Mouse (Mus musculus) embryonic facial prominence, embryonic 15.5 days (tissue): ENCODE measurements around the gene Slc35c2. TPM values are rescaled to one million over a fixed set of nuclear protein-coding genes. Genes with fewer than 3 reads are reported as not detected.

Experiments used
- ATAC-seq: fragments of 200-750 bp; cut with Nextera tagmentation; 2 replicates; pipeline ENCODE4 v1.8.0; 2017; ENCODE audit warnings: low read depth, moderate TSS enrichment; ENCODE audit not compliant: insufficient number of reproducible peaks, low FRiP score, low TSS enrichment
- H3K27ac ChIP-seq: fragments of 300-500 bp; sonication (generic); replicated peaks from 2 replicates; pipeline ENCODE4 v1.5.1; 2015; ENCODE audit warnings: mild to moderate bottlenecking, inconsistent platforms
- H3K27me3 ChIP-seq: fragments of 300-500 bp; sonication (generic); 2 replicates; pipeline ENCODE4 v1.6.1; 2015; ENCODE audit warnings: inconsistent platforms
- H3K36me3 ChIP-seq: fragments of 300-500 bp; sonication (generic); 2 replicates; pipeline ENCODE4 v1.6.1; 2015; ENCODE audit warnings: mild to moderate bottlenecking, inconsistent platforms
- H3K4me1 ChIP-seq: fragments of 300-500 bp; sonication (generic); 2 replicates; pipeline ENCODE4 v1.6.1; 2015; ENCODE audit warnings: inconsistent platforms
- H3K4me2 ChIP-seq: fragments of 300-500 bp; sonication (generic); replicated peaks from 2 replicates; pipeline ENCODE4 v1.6.1; 2015; ENCODE audit warnings: mild to moderate bottlenecking, inconsistent platforms
- H3K4me3 ChIP-seq: fragments of 300-500 bp; sonication (generic); replicated peaks from 2 replicates; pipeline ENCODE4 v1.5.1; 2015; ENCODE audit warnings: mild to moderate bottlenecking, inconsistent platforms
- H3K9ac ChIP-seq: fragments of 300-500 bp; sonication (generic); 2 replicates; pipeline ENCODE4 v1.6.1; 2015; ENCODE audit warnings: inconsistent platforms
- H3K9me3 ChIP-seq: fragments of 300-500 bp; sonication (generic); replicated peaks from 2 replicates; pipeline ENCODE4 v1.6.1; 2016; ENCODE audit warnings: inconsistent platforms
- WGBS: fragments of 180-500 bp; shearing (Covaris S2); methylation state at CpG from one replicate; pipeline ENCODE4 v1.1.7; 2015; 5-methylcytosine and 5-hydroxymethylcytosine counted together
- polyA plus RNA-seq: library from polyadenylated mRNA; unstranded; fragments of >200 nt; fragmentation: Nextera tagmentation; extraction: Ambion mirVana; gene quantifications from 2 replicates; pipeline ENCODE4 v1.2.1, GENCODE M21; 2015

Gene Slc35c2
- polyA plus RNA-seq, 1 experiment from 2014 or later = 59.5 TPM

- WGBS = 20% methylated on average over 8 of the region's 8 CpGs
- no peak for ATAC-seq
- H3K4me2 ChIP-seq = no peak overlapping the region
- H3K27ac ChIP-seq = no peak overlapping the region
- H3K27me3 ChIP-seq = peaks cover 7% of the 10 kb centered on the region; the same call in 1 of the 2 replicates
- H3K36me3 ChIP-seq = peaks cover under 1% of the 10 kb centered on the region; the same call in 1 of the 2 replicates
- H3K4me1 ChIP-seq = peaks cover 28% of the 10 kb centered on the region
- no peak overlapping the region for H3K9ac ChIP-seq
- no peaks in the 10 kb centered on the region for H3K9me3 ChIP-seq
- H3K4me3 ChIP-seq = no peak overlapping the region
These were observed 16.3 kb downstream of the Slc35c2 start for GRCm38 (mm10) chr2:165271326-165271725.

- Histone ChIP-seq H3K4me2 (no peak overlapping the region), H3K9me3 (no peaks in the 10 kb centered on the region), H3K4me3 (no peak overlapping the region), H3K27ac (no peak overlapping the region), H3K9ac (no peak overlapping the region), H3K36me3 (no peaks in the 10 kb centered on the region), H3K27me3 (peaks cover 7% of the 10 kb centered on the region; the same call in 1 of the 2 replicates), H3K4me1 (peaks cover 26% of the 10 kb centered on the region)
- 41% methylated on average over 7 of the region's 7 CpGs for WGBS
- no peak for ATAC-seq
These were observed 16.8 kb downstream of the Slc35c2 start for GRCm38 (mm10) chr2:165270858-165271257.

DNA sequence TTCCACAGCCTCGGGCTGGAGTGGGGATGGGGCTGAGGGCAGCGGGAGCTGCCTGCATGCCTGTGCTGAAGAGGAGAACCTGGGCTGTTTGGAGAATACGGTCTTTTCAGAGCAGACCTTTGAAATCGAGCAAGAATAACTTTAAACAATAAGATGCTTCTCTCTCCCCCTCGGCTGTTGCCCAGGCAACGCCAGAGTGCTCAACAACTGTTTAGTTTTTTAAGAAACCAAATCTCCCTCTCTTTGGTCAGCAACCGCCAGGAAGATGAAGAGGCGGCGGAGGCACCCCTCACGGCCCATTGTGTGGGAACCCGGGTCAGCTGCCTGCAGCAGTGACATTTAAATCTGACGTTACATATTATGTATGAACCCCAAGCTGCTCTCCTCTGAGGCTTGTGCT lies 20.9 kb downstream of the Slc35c2 start:
- Histone ChIP-seq H3K4me2 (no peak overlapping the region), H3K4me3 (no peak overlapping the region), H3K36me3 (no peaks in the 10 kb centered on the region), H3K9me3 (no peaks in the 10 kb centered on the region), H3K4me1 (peaks cover 11% of the 10 kb centered on the region; the same call in 1 of the 2 replicates), H3K9ac (no peak overlapping the region), H3K27ac (no peak overlapping the region), H3K27me3 (peaks cover 15% of the 10 kb centered on the region)
- 4% methylated on average over 12 of the region's 12 CpGs for WGBS
- no peak for ATAC-seq

- Histone ChIP-seq H3K4me3 (no peak overlapping the region), H3K27me3 (peaks cover 22% of the 10 kb centered on the region), H3K9me3 (no peaks in the 10 kb centered on the region), H3K9ac (no peak overlapping the region), H3K4me1 (peaks cover 11% of the 10 kb centered on the region; the same call in 1 of the 2 replicates), H3K4me2 (no peak overlapping the region), H3K27ac (no peak overlapping the region), H3K36me3 (no peaks in the 10 kb centered on the region)
- 61% methylated on average over 7 of the region's 7 CpGs for WGBS
- peak; percentile 6; the same call in 1 of the 2 replicates for ATAC-seq
These were observed 23.8 kb downstream of the Slc35c2 start for GRCm38 (mm10) chr2:165263861-165264260.

DNA sequence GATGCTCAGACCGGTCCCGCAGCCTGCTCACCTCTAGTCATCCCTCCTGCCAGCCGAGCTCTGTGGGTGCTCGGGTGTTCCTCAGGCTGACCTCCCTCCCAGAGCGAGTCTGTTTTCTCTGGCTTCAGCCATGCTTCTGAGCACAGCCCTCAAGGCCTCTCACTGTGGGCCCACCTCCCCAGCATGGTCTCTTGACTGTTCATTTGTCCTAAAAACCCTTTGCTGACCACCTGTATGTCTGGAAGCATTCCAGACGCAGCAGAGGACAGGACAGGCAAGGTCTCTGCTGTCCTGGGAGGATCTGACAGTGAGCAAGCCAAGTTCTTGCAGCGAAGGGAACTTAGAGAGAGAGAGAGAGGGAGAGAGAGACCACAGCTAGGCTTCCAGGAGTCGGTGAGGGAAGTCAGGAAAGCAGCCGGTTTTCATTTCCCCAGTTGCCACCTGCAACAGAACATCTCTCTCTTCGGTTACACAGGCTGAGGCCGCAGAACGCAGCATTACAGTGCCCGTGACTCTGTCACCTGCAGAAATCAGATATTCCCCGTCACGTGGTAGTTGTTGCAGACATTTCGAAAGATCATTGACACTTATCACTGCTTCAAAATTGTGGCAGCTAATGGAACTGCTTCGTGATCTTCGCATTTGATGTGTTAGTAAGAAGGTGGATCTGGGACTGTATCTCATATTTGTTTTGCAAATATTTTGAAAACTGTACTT lies 25.2 kb downstream of the Slc35c2 start:
- Histone ChIP-seq H3K4me1 (peaks cover 11% of the 10 kb centered on the region; the same call in 1 of the 2 replicates), H3K27me3 (peaks cover 20% of the 10 kb centered on the region), H3K9ac (no peak overlapping the region), H3K4me2 (no peak overlapping the region), H3K36me3 (no peaks in the 10 kb centered on the region), H3K4me3 (no peak overlapping the region), H3K9me3 (no peaks in the 10 kb centered on the region), H3K27ac (no peak overlapping the region)
- ATAC-seq = no peak
- WGBS = 48% methylated on average over 18 of the region's 18 CpGs

GRCm38 (mm10) chr2:165259859-165260258 lies 27.8 kb downstream of the Slc35c2 start:
- no peak for ATAC-seq
- 75% methylated on average over 8 of the region's 8 CpGs for WGBS
- Histone ChIP-seq H3K27ac (no peak overlapping the region), H3K9me3 (no peaks in the 10 kb centered on the region), H3K4me3 (no peak overlapping the region), H3K4me1 (no peaks in the 10 kb centered on the region), H3K27me3 (peaks cover 27% of the 10 kb centered on the region), H3K4me2 (no peak overlapping the region), H3K36me3 (no peaks in the 10 kb centered on the region), H3K9ac (no peak overlapping the region)

DNA sequence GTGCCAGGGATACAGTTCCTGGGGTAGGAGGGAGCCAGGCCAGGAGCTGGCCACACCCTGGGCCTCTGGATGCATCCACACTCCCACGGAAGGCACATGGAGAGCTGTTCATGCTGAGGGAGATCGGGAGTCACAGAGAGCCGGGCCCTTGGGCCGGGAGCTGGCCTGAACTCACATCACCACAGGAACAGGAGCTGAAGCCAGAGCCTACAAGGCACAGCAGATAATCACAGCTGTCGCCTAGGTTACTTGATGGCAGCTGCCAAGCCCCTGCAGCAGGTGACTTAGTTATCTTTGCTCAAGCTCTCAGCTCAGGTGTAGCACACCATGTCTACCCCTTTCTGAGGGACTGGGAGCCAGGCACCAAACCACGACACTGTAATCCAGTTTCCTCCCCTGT lies 29.3 kb downstream of the Slc35c2 start:
- Histone ChIP-seq H3K4me1 (no peaks in the 10 kb centered on the region), H3K4me2 (no peak overlapping the region), H3K4me3 (no peak overlapping the region), H3K27ac (no peak overlapping the region), H3K27me3 (peaks cover 38% of the 10 kb centered on the region), H3K9ac (no peak overlapping the region), H3K36me3 (no peaks in the 10 kb centered on the region), H3K9me3 (no peaks in the 10 kb centered on the region)
- no peak for ATAC-seq
- whole genome bisulfite sequencing = 69% methylated on average over 6 of the region's 6 CpGs

DNA sequence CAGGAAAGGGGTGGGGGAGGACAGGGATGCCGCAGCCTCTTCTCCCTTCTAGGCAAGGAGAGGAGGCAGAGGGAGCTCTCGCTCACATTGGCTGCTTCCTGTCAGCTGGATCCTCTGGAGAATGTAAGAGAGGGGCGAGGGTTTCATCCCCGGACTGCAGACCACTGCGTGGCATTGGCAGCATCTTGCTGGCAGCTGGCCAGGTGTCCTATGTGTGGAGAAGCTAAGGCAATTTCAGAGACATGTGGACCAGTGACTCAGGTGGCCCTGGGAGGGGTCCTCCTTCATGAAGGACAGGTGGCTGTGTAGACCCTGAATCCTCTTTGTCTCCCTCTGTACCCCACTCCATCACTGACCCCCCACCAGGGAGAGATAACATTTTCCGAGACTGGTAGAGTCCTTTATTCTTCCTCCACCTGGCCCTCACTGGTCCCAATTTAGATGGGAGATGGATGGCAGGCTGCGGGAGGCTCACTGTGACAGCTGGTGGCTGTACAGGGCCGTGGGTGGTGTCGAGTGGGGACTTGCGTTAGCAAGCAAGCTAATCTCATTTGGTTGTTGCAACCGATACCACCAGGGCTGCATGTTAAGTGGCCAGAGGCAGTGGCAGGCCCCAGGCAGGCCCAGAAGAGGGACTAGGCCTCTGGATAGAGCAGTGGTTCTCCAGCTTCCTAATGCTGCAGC lies 30.4 kb downstream of the Slc35c2 start:
- H3K4me1 ChIP-seq = no peaks in the 10 kb centered on the region
- H3K36me3 ChIP-seq = no peaks in the 10 kb centered on the region
- no peak for ATAC-seq
- H3K27me3 ChIP-seq = peaks cover 49% of the 10 kb centered on the region
- H3K27ac ChIP-seq = no peak overlapping the region
- H3K9me3 ChIP-seq = no peaks in the 10 kb centered on the region
- H3K9ac ChIP-seq = no peak overlapping the region
- H3K4me2 ChIP-seq = no peak overlapping the region
- WGBS = 42% methylated on average over 11 of the region's 11 CpGs
- no peak overlapping the region for H3K4me3 ChIP-seq

- no peaks in the 10 kb centered on the region for H3K9me3 ChIP-seq
- H3K4me2 ChIP-seq = no peak overlapping the region
- no peak overlapping the region for H3K27ac ChIP-seq
- no peaks in the 10 kb centered on the region for H3K36me3 ChIP-seq
- peaks cover 45% of the 10 kb centered on the region for H3K27me3 ChIP-seq
- no peaks in the 10 kb centered on the region for H3K4me1 ChIP-seq
- 56% methylated on average over 10 of the region's 10 CpGs for whole genome bisulfite sequencing
- H3K9ac ChIP-seq = no peak overlapping the region
- H3K4me3 ChIP-seq = no peak overlapping the region
- ATAC-seq = no peak
These were observed 31.5 kb downstream of the Slc35c2 start for GRCm38 (mm10) chr2:165256213-165256612.

DNA sequence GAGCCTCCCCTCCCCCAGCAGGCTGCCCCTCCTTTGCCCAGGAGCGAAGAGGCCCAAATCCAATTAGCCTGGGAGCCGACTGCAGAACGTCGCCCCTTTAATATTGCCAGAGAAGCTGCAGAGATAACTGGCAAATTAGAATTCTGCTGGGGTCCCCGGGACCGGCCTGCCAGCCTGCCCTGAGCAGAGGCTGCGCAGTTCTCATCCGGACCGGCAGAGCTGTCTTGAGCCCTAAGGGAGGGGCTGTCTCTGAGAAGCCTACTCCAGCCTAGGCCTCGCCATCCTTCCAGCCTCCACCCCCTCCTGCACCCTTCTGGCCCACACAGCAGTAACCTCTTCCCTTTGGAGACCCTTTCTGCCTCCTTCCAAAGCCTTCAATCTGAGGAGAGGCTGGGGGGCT lies 33.8 kb downstream of the Slc35c2 start:
- H3K27me3 ChIP-seq = peaks cover 39% of the 10 kb centered on the region

GRCm38 (mm10) chr2:165253269-165253668 lies 34.4 kb downstream of the Slc35c2 start:
- Histone ChIP-seq H3K27me3 (peaks cover 39% of the 10 kb centered on the region), H3K4me1 (no peaks in the 10 kb centered on the region), H3K4me2 (no peak overlapping the region), H3K9ac (no peak overlapping the region), H3K27ac (no peak overlapping the region), H3K9me3 (no peaks in the 10 kb centered on the region), H3K4me3 (no peak overlapping the region), H3K36me3 (no peaks in the 10 kb centered on the region)
- 72% methylated on average over 8 of the region's 8 CpGs for WGBS
- ATAC-seq = no peak

More for the DNA sequence above, 33.8 kb downstream of the Slc35c2 start:
- Histone ChIP-seq H3K27ac (no peak overlapping the region), H3K4me3 (no peak overlapping the region), H3K4me2 (no peak overlapping the region), H3K9me3 (no peaks in the 10 kb centered on the region), H3K9ac (no peak overlapping the region), H3K4me1 (no peaks in the 10 kb centered on the region), H3K36me3 (no peaks in the 10 kb centered on the region)
- no peak for ATAC-seq
- 9% methylated on average over 10 of the region's 10 CpGs for WGBS
